Mouse (Mus musculus) intestine, postnatal 0 days (tissue): ENCODE results near the gene Sox6. TPM values are rescaled to one million over a fixed set of nuclear protein-coding genes. Genes with fewer than 3 reads are reported as not detected.
"Not testable (repeated sequence)": the region's sequence is repeated elsewhere in the genome, so short reads cannot be mapped to it uniquely, and the experiment has no call there.

ENCODE experiments used
- ATAC-seq: fragments of 200-750 bp; cut with Nextera tagmentation; 2 replicates; pipeline ENCODE4 v1.8.0; 2017; ENCODE audit warnings: mild to moderate bottlenecking, moderate TSS enrichment, moderate library complexity
- H3K27ac ChIP-seq: fragments of 300-500 bp; sonication (generic); 2 replicates; pipeline ENCODE4 v1.5.1; 2014; ENCODE audit warnings: mild to moderate bottlenecking, low read depth, low read length, moderate library complexity
- H3K27me3 ChIP-seq: fragments of 300-500 bp; sonication (generic); replicated peaks from 2 replicates; pipeline ENCODE4 v1.6.1; 2014; ENCODE audit warnings: low read length, mixed read lengths; ENCODE audit not compliant: control insufficient read depth, insufficient read depth
- H3K36me3 ChIP-seq: fragments of 300-500 bp; sonication (generic); 2 replicates; pipeline ENCODE4 v1.6.1; 2014; ENCODE audit warnings: mild to moderate bottlenecking, moderate library complexity; ENCODE audit not compliant: control insufficient read depth, insufficient read depth
- H3K4me1 ChIP-seq: fragments of 300-500 bp; sonication (generic); replicated peaks from 2 replicates; pipeline ENCODE4 v1.6.1; 2014; ENCODE audit warnings: antibody characterized with exemption, low read length, mixed read lengths; ENCODE audit not compliant: control insufficient read depth, insufficient read depth
- H3K4me2 ChIP-seq: fragments of 300-500 bp; sonication (generic); replicated peaks from 2 replicates; pipeline ENCODE4 v1.6.1; 2014; ENCODE audit warnings: low read depth, mild to moderate bottlenecking, moderate library complexity
- H3K4me3 ChIP-seq: fragments of 300-500 bp; sonication (generic); 2 replicates; pipeline ENCODE4 v1.5.1; 2014; ENCODE audit warnings: low read depth, low read length
- H3K9ac ChIP-seq: fragments of 300-500 bp; sonication (generic); 2 replicates; pipeline ENCODE4 v1.6.1; 2014; ENCODE audit warnings: mild to moderate bottlenecking, low read depth, low read length
- H3K9me3 ChIP-seq: fragments of 300-500 bp; sonication (generic); 2 replicates; pipeline ENCODE4 v1.6.1; 2016; ENCODE audit warnings: mixed run types; ENCODE audit not compliant: control insufficient read depth
- CTCF ChIP-seq: sonication (generic); IDR thresholded peaks from 2 replicates; pipeline ENCODE4 v1.5.1; 2016; ENCODE audit warnings: low read depth, mild to moderate bottlenecking, control low read depth, antibody characterized with exemption, moderate library complexity
- WGBS: fragments of 180-500 bp; shearing (Covaris S2); extraction: QIAGEN DNeasy Blood & Tissue Kit; methylation state at CpG from one replicate; pipeline ENCODE4 v1.1.7; 2014; 5-methylcytosine and 5-hydroxymethylcytosine counted together
- polyA plus RNA-seq: library from polyadenylated mRNA; unstranded; fragments of >200 nt; fragmentation: Nextera tagmentation; extraction: Ambion mirVana; gene quantifications from 2 replicates; pipeline ENCODE4 v1.2.1, GENCODE M21; 2015

Sox6 gene
- 21.6 and 28.2 TPM in 2 replicates for polyA plus RNA-seq

- H3K9me3 ChIP-seq = no peaks in the 10 kb centered on the region
- TF ChIP-seq CTCF = no peak
- H3K27ac ChIP-seq = no peak within 1 kb of the TSS
- WGBS = 5% methylated on average over 11 of the region's 11 CpGs
- no peak within 1 kb of the TSS for H3K9ac ChIP-seq
- H3K4me2 ChIP-seq = peak within 1 kb of the TSS; percentile 98
- peaks cover 8% of the 10 kb centered on the region for H3K4me1 ChIP-seq
- no peak for ATAC-seq
- peaks cover 47% of the 10 kb centered on the region for H3K27me3 ChIP-seq
- H3K4me3 ChIP-seq = peak within 1 kb of the TSS; percentile 54
- H3K36me3 ChIP-seq = no peaks in the 10 kb centered on the region
Observed at GRCm38 (mm10) chr7:116038511-116038910, at the start of gene Sox6. Gene Sox6 (minus strand): TSS chr7:116038796.

- H3K36me3 ChIP-seq, ATAC-seq, H3K4me3 ChIP-seq, H3K9me3 ChIP-seq, H3K9ac ChIP-seq, H3K4me1 ChIP-seq, H3K4me2 ChIP-seq, H3K27me3 ChIP-seq, H3K27ac ChIP-seq: not testable (repeated sequence)
- WGBS = 98% methylated on average over 11 of the region's 11 CpGs
Observed at GRCm38 (mm10) chr7:116084366-116084765, 45.8 kb upstream of the Sox6 start, which contains the start of gene Gm4353. Gene Gm4353 (minus strand): TSS chr7:116084635.

- Histone ChIP-seq H3K4me1 (no peaks in the 10 kb centered on the region), H3K27me3 (no peaks in the 10 kb centered on the region), H3K27ac (no peak overlapping the region), H3K36me3 (no peaks in the 10 kb centered on the region), H3K9me3 (no peaks in the 10 kb centered on the region), H3K4me3 (no peak overlapping the region), H3K4me2 (no peak overlapping the region), H3K9ac (no peak overlapping the region)
- no peak for ATAC-seq
- WGBS = 37% methylated on average over 1 of the region's 1 CpGs
- TF ChIP-seq CTCF = peak; percentile 48
Observed at GRCm38 (mm10) chr7:116060739-116061138, 22.1 kb upstream of the Sox6 start.

- Histone ChIP-seq H3K27ac (no peak overlapping the region), H3K9me3 (no peaks in the 10 kb centered on the region), H3K27me3 (peaks cover 29% of the 10 kb centered on the region), H3K4me2 (peak overlapping the region; percentile 98), H3K4me1 (peaks cover 4% of the 10 kb centered on the region; the same call in 1 of the 2 replicates), H3K36me3 (no peaks in the 10 kb centered on the region), H3K4me3 (peak overlapping the region; percentile 54), H3K9ac (no peak overlapping the region)
- no peak for TF ChIP-seq CTCF
- ATAC-seq = 0 out of 2 replicates have a peak, but pooled peaks have one; percentile 13
- 31% methylated on average over 15 of the region's 15 CpGs for WGBS
Observed at GRCm38 (mm10) chr7:116040470-116041019, 1.9 kb upstream of the Sox6 start.

GRCm38 (mm10) chr7:116039538-116040466 lies 1.2 kb upstream of the Sox6 start:
- under 1% methylated on average over 48 of the region's 48 CpGs for WGBS
- peak overlapping the region; percentile 54 for H3K4me3 ChIP-seq

GRCm38 (mm10) chr7:116039196-116039537 lies 571 bp upstream of the Sox6 start, which contains the start of gene 1110004F10Rik:
Gene 1110004F10Rik (plus strand): TSS chr7:116039397.
- peak within 1 kb of the TSS; percentile 98 for H3K4me2 ChIP-seq
- H3K36me3 ChIP-seq = no peaks in the 10 kb centered on the region
- H3K9ac ChIP-seq = no peak within 1 kb of the TSS
- 2% methylated on average over 11 of the region's 11 CpGs for WGBS
- H3K27ac ChIP-seq = no peak within 1 kb of the TSS
- no peak for TF ChIP-seq CTCF
- H3K4me3 ChIP-seq = peak within 1 kb of the TSS; percentile 54
- no peaks in the 10 kb centered on the region for H3K9me3 ChIP-seq
- ATAC-seq = no peak
- peaks cover 42% of the 10 kb centered on the region for H3K27me3 ChIP-seq
- peaks cover 8% of the 10 kb centered on the region for H3K4me1 ChIP-seq

More at GRCm38 (mm10) chr7:116039538-116040466, 1.2 kb upstream of the Sox6 start:
- no peaks in the 10 kb centered on the region for H3K9me3 ChIP-seq
- H3K4me1 ChIP-seq = peaks cover 4% of the 10 kb centered on the region; the same call in 1 of the 2 replicates
- no peaks in the 10 kb centered on the region for H3K36me3 ChIP-seq
- no peak overlapping the region for H3K27ac ChIP-seq
- peaks cover 36% of the 10 kb centered on the region for H3K27me3 ChIP-seq
- H3K9ac ChIP-seq = no peak overlapping the region
- peak; percentile 73 for ATAC-seq
- peak overlapping the region; percentile 98 for H3K4me2 ChIP-seq
- TF ChIP-seq CTCF = peak; percentile 96
